Mouse (Mus musculus): ENCODE measurements around the gene Spint2. TPM values are rescaled to one million over a fixed set of nuclear protein-coding genes. Genes with fewer than 3 reads are reported as not detected.

Gene Spint2
- polyA plus RNA-seq, 2 experiments: 14.6 to 22.3 TPM

DNA sequence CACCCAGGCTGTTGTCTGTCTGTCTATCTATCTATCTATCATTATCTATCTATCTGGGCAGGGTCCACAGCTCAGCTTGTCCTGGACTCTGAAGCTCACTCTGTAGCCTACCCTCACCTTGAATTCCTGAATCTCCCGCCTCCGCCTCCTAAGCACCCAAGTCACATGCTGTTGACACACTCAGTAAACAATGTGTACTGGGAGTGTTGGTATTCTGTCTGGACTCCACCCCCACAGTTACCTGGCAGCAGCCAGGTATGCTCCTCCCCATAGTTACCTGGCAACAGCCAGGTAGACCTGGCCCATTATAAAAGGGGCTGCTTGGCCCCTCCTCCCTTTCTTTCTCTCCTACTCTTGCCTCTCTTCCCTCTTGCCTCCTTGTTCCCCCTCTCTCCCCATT, 6.4 kb upstream of the Spint2 start:
- Histone ChIP-seq H3K4me2 (ENCODE audit: low read depth) (no peak overlapping the region), H3K9me3 (ENCODE audit: control insufficient read depth, low read length) (no peaks in the 10 kb centered on the region), H3K27me3 (ENCODE audit: control insufficient read depth, insufficient read depth, low read length) (peaks cover 6% of the 10 kb centered on the region; the same call in 1 of the 2 replicates), H3K27ac (no peak overlapping the region), H3K9ac (replicated peaks) (no peak overlapping the region), H3K4me1 (replicated peaks; ENCODE audit: control insufficient read depth in 2 of 2, insufficient read depth in 2 of 2, low read length in 1 of 2) (peaks cover 0 to 7% of the 10 kb centered on the region in 2 experiments; a peak in 1 of 4 replicates), H3K4me3 (ENCODE audit: insufficient read depth in 1 of 2, low read depth in 2 of 2, low read length in 2 of 2) (no peak overlapping the region), H3K36me3 (replicated peaks; ENCODE audit: control insufficient read depth, insufficient read depth, low read depth) (no peaks in the 10 kb centered on the region)
- 74% methylated on average over 2 of the region's 2 CpGs for WGBS (ENCODE audit: insufficient replicate concordance)
- no peak for DNase-seq (ENCODE audit: low read depth in 3 of 3, low spot score in 3 of 3)
- ATAC-seq (ENCODE audit: insufficient read depth): no peak
- TF ChIP-seq CTCF (IDR thresholded peaks at IDR 0.05; ENCODE audit: low read depth) (no peak), EP300 (IDR thresholded peaks at IDR 0.05; ENCODE audit: low read depth) (no peak)

GRCm38 (mm10) chr7:29287481-29287880, 5.8 kb upstream of the Spint2 start:
- TF ChIP-seq EP300 (IDR thresholded peaks at IDR 0.05; ENCODE audit: low read depth) (no peak), CTCF (IDR thresholded peaks at IDR 0.05; ENCODE audit: low read depth) (peak; percentile 15; the same call in 1 of the 2 replicates)
- Histone ChIP-seq H3K27me3 (ENCODE audit: control insufficient read depth, insufficient read depth, low read length) (peaks cover 6% of the 10 kb centered on the region; the same call in 1 of the 2 replicates), H3K4me1 (replicated peaks; ENCODE audit: control insufficient read depth in 2 of 2, insufficient read depth in 2 of 2, low read length in 1 of 2) (peaks cover 0 to 2% of the 10 kb centered on the region in 2 experiments; a peak in 1 of 4 replicates), H3K9me3 (ENCODE audit: control insufficient read depth, low read length) (no peaks in the 10 kb centered on the region), H3K4me2 (ENCODE audit: low read depth) (no peak overlapping the region), H3K27ac (no peak overlapping the region), H3K4me3 (ENCODE audit: insufficient read depth in 1 of 2, low read depth in 2 of 2, low read length in 2 of 2) (no peak overlapping the region), H3K9ac (replicated peaks) (no peak overlapping the region), H3K36me3 (replicated peaks; ENCODE audit: control insufficient read depth, insufficient read depth, low read depth) (no peaks in the 10 kb centered on the region)
- 69% methylated on average over 7 of the region's 7 CpGs for WGBS (ENCODE audit: insufficient replicate concordance)
- ATAC-seq (ENCODE audit: insufficient read depth): no peak
- DNase-seq (ENCODE audit: low read depth in 3 of 3, low spot score in 3 of 3): no peak

DNA sequence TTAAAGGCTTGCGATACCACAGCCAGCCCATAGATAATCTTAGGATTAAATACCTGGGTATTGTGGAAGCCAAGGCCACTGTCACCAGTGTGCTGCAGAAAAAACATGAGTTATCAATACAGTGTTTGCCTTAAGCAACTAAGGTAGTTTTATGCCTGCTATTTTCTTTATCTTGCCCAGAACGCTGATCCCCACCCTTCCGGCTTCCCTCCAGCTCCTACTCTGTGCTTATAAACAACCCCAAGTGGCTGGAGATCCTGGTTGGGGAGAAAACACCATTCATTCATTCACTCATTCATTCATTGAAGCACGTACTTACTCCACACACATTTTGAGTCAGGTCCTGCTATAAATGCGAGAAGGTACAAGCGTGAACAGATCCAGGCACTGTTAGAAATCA, 2.8 kb upstream of the Spint2 start:
- Histone ChIP-seq H3K9me3 (ENCODE audit: control insufficient read depth, low read length) (no peaks in the 10 kb centered on the region), H3K4me1 (replicated peaks; ENCODE audit: control insufficient read depth in 2 of 2, insufficient read depth in 2 of 2, low read length in 1 of 2) (peaks cover 0 to 7% of the 10 kb centered on the region in 2 experiments; a peak in 3 of 4 replicates), H3K4me3 (ENCODE audit: insufficient read depth in 1 of 2, low read depth in 2 of 2, low read length in 2 of 2) (no peak overlapping the region), H3K9ac (replicated peaks) (no peak overlapping the region), H3K36me3 (replicated peaks; ENCODE audit: control insufficient read depth, insufficient read depth, low read depth) (no peaks in the 10 kb centered on the region), H3K27me3 (ENCODE audit: control insufficient read depth, insufficient read depth, low read length) (peaks cover 11% of the 10 kb centered on the region), H3K27ac (no peak overlapping the region), H3K4me2 (ENCODE audit: low read depth) (no peak overlapping the region)
- ATAC-seq (ENCODE audit: insufficient read depth) (no peak), DNase-seq (ENCODE audit: low read depth in 3 of 3, low spot score in 3 of 3) (no peak)
- WGBS (ENCODE audit: insufficient replicate concordance): 68% methylated on average over 6 of the region's 6 CpGs
- no peak for TF ChIP-seq CTCF (IDR thresholded peaks at IDR 0.05; ENCODE audit: low read depth)
- TF ChIP-seq EP300 (IDR thresholded peaks at IDR 0.05; ENCODE audit: low read depth): no peak

- peaks cover 6% of the 10 kb centered on the region for H3K27me3 ChIP-seq (ENCODE audit: control insufficient read depth, insufficient read depth, low read length)
These were observed 2.2 kb upstream of the Spint2 start for GRCm38 (mm10) chr7:29283876-29284275.

GRCm38 (mm10) chr7:29282074-29282554, 402 bp upstream of the Spint2 start:
- H3K27ac ChIP-seq: no peak overlapping the region
- no peaks in the 10 kb centered on the region for H3K9me3 ChIP-seq (ENCODE audit: control insufficient read depth, low read length)
- no peak overlapping the region for H3K9ac ChIP-seq (replicated peaks)
- H3K4me3 ChIP-seq (ENCODE audit: insufficient read depth in 1 of 2, low read depth in 2 of 2, low read length in 2 of 2): peak overlapping the region; percentile 43 to 52; a peak in 3 of 4 replicates
- no peaks in the 10 kb centered on the region for H3K36me3 ChIP-seq (replicated peaks; ENCODE audit: control insufficient read depth, insufficient read depth, low read depth)
- peak overlapping the region; percentile 64 for H3K4me2 ChIP-seq (ENCODE audit: low read depth)
- peaks cover 0 to 7% of the 10 kb centered on the region in 2 experiments; a peak in 3 of 4 replicates for H3K4me1 ChIP-seq (replicated peaks; ENCODE audit: control insufficient read depth in 2 of 2, insufficient read depth in 2 of 2, low read length in 1 of 2)
- no peak for TF ChIP-seq EP300 (IDR thresholded peaks at IDR 0.05; ENCODE audit: low read depth)
- no peak for TF ChIP-seq CTCF (IDR thresholded peaks at IDR 0.05; ENCODE audit: low read depth)
- no peak for DNase-seq (ENCODE audit: low read depth in 3 of 3, low spot score in 3 of 3)
- 13% methylated on average over 21 of the region's 21 CpGs for WGBS (ENCODE audit: insufficient replicate concordance)
- ATAC-seq (ENCODE audit: insufficient read depth): no peak
- peaks cover 6% of the 10 kb centered on the region for H3K27me3 ChIP-seq (ENCODE audit: control insufficient read depth, insufficient read depth, low read length)

More at GRCm38 (mm10) chr7:29283876-29284275, 2.2 kb upstream of the Spint2 start:
- no peak for DNase-seq (ENCODE audit: low read depth in 3 of 3, low spot score in 3 of 3)
- no peaks in the 10 kb centered on the region for H3K9me3 ChIP-seq (ENCODE audit: control insufficient read depth, low read length)
- no peak overlapping the region for H3K4me2 ChIP-seq (ENCODE audit: low read depth)
- H3K36me3 ChIP-seq (replicated peaks; ENCODE audit: control insufficient read depth, insufficient read depth, low read depth): no peaks in the 10 kb centered on the region
- no peak overlapping the region for H3K4me3 ChIP-seq (ENCODE audit: insufficient read depth in 1 of 2, low read depth in 2 of 2, low read length in 2 of 2)
- H3K9ac ChIP-seq (replicated peaks): no peak overlapping the region
- no peak for TF ChIP-seq EP300 (IDR thresholded peaks at IDR 0.05; ENCODE audit: low read depth)
- 63% methylated on average over 4 of the region's 4 CpGs for WGBS (ENCODE audit: insufficient replicate concordance)
- no peak overlapping the region for H3K27ac ChIP-seq
- peaks cover 0 to 7% of the 10 kb centered on the region in 2 experiments; a peak in 3 of 4 replicates for H3K4me1 ChIP-seq (replicated peaks; ENCODE audit: control insufficient read depth in 2 of 2, insufficient read depth in 2 of 2, low read length in 1 of 2)
- no peak for ATAC-seq (ENCODE audit: insufficient read depth)
